Mouse (Mus musculus): ENCODE measurements around the gene Tnfrsf18. TPM values are rescaled to one million over a fixed set of nuclear protein-coding genes. Genes with fewer than 3 reads are reported as not detected.

The Tnfrsf18 gene
- polyA plus RNA-seq, 1 experiment from 2014 or later: 2.8 TPM

- Histone ChIP-seq H3K36me3 (ENCODE audit: control insufficient read depth, insufficient read depth, low read length) (no peaks in the 10 kb centered on the region), H3K27me3 (ENCODE audit: control insufficient read depth, insufficient read depth, low read length) (no peaks in the 10 kb centered on the region), H3K4me1 (ENCODE audit: control insufficient read depth, insufficient read depth, low read length) (no peaks in the 10 kb centered on the region), H3K4me3 (ENCODE audit: low read length) (peak within 1 kb of the TSS; percentile 40), H3K9me3 (ENCODE audit: control insufficient read depth, low read length) (no peaks in the 10 kb centered on the region), H3K27ac (ENCODE audit: low read depth, low read length) (peak within 1 kb of the TSS; percentile 93), H3K4me2 (replicated peaks; ENCODE audit: low read depth, low read length) (peak within 1 kb of the TSS; percentile 44), H3K9ac (ENCODE audit: low read depth, low read length) (peak within 1 kb of the TSS; percentile 62)
- ATAC-seq (ENCODE audit: low FRiP score, low TSS enrichment): peak; percentile 50
- WGBS: 26% methylated on average over 5 of the region's 5 CpGs
Measured at GRCm38 (mm10) chr4:156059261-156059660, 33.3 kb downstream of the Tnfrsf18 start, which contains the start of gene Ttll10. Gene Ttll10 (minus strand): TSS chr4:156059414.

DNA sequence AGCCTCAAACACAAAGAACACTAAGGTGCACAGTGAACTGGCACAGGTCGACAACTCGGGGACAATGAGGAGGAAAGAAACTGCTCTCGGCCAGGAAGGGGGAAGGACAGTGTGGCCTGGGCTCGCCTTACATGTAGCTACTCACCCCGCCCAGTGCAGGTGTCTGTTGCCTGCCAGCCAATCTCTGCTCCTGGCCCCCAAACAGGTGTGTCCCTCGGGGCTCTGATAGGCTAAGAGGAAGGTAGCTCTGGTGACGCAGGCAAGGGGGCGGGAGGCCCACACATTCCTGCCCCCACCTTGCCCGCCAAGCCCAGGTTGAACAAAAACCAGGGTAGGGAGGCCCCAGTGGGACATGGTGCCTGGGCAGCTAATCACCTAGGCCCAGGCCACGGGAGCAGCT, 33.7 kb downstream of the Tnfrsf18 start:
- peak overlapping the region; percentile 40 for H3K4me3 ChIP-seq (ENCODE audit: low read length)
- no peaks in the 10 kb centered on the region for H3K9me3 ChIP-seq (ENCODE audit: control insufficient read depth, low read length)
- no peaks in the 10 kb centered on the region for H3K27me3 ChIP-seq (ENCODE audit: control insufficient read depth, insufficient read depth, low read length)
- no peaks in the 10 kb centered on the region for H3K4me1 ChIP-seq (ENCODE audit: control insufficient read depth, insufficient read depth, low read length)
- H3K27ac ChIP-seq (ENCODE audit: low read depth, low read length): peak overlapping the region; percentile 93
- H3K9ac ChIP-seq (ENCODE audit: low read depth, low read length): peak overlapping the region; percentile 62
- 20% methylated on average over 10 of the region's 10 CpGs for WGBS
- H3K36me3 ChIP-seq (ENCODE audit: control insufficient read depth, insufficient read depth, low read length): no peaks in the 10 kb centered on the region
- peak overlapping the region; percentile 44 for H3K4me2 ChIP-seq (replicated peaks; ENCODE audit: low read depth, low read length)
- ATAC-seq (ENCODE audit: low FRiP score, low TSS enrichment): peak; percentile 96

GRCm38 (mm10) chr4:156063861-156064509, 38.0 kb downstream of the Tnfrsf18 start:
- peak overlapping the region; percentile 67 for H3K27ac ChIP-seq (ENCODE audit: low read depth, low read length)
- H3K4me1 ChIP-seq (ENCODE audit: control insufficient read depth, insufficient read depth, low read length): 0 out of 2 replicates have a peak, but pooled peaks cover 6% of the 10 kb centered on the region
- H3K4me2 ChIP-seq (replicated peaks; ENCODE audit: low read depth, low read length): no peak overlapping the region
- no peaks in the 10 kb centered on the region for H3K36me3 ChIP-seq (ENCODE audit: control insufficient read depth, insufficient read depth, low read length)
- WGBS: 19% methylated on average over 4 of the region's 4 CpGs
- H3K4me3 ChIP-seq (ENCODE audit: low read length): no peak overlapping the region
- H3K9me3 ChIP-seq (ENCODE audit: control insufficient read depth, low read length): no peaks in the 10 kb centered on the region
- H3K9ac ChIP-seq (ENCODE audit: low read depth, low read length): no peak overlapping the region
- no peaks in the 10 kb centered on the region for H3K27me3 ChIP-seq (ENCODE audit: control insufficient read depth, insufficient read depth, low read length)
- ATAC-seq (ENCODE audit: low FRiP score, low TSS enrichment): no peak

DNA sequence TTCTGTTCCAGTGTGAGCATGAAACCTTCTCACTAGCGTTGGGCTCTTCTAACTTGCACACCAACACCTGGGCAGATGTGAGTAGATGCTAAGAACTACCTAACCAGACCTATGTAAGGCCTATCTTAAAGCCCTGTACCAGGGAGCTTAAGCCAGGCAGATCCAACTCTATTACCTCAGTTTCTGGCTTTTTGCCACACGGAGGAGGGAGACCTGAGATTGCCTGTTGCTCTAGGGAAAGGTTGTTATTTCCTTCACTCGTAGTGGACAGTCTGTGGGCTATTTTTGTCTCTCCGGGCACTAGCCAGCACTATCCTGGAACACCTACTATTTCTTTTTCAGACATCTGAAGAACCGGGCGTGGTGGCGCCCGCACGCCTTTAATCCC, 38.5 kb downstream of the Tnfrsf18 start:
- H3K9me3 ChIP-seq (ENCODE audit: control insufficient read depth, low read length): no peaks in the 10 kb centered on the region
- H3K27me3 ChIP-seq (ENCODE audit: control insufficient read depth, insufficient read depth, low read length): no peaks in the 10 kb centered on the region
- 79% methylated on average over 9 of the region's 9 CpGs for WGBS
- no peak overlapping the region for H3K4me3 ChIP-seq (ENCODE audit: low read length)
- no peak for ATAC-seq (ENCODE audit: low FRiP score, low TSS enrichment)
- H3K4me1 ChIP-seq (ENCODE audit: control insufficient read depth, insufficient read depth, low read length): 0 out of 2 replicates have a peak, but pooled peaks cover 6% of the 10 kb centered on the region
- no peaks in the 10 kb centered on the region for H3K36me3 ChIP-seq (ENCODE audit: control insufficient read depth, insufficient read depth, low read length)
- peak overlapping the region; percentile 67 for H3K27ac ChIP-seq (ENCODE audit: low read depth, low read length)
- no peak overlapping the region for H3K4me2 ChIP-seq (replicated peaks; ENCODE audit: low read depth, low read length)
- no peak overlapping the region for H3K9ac ChIP-seq (ENCODE audit: low read depth, low read length)

GRCm38 (mm10) chr4:156065156-156065894, 39.4 kb downstream of the Tnfrsf18 start:
- no peak overlapping the region for H3K27ac ChIP-seq (ENCODE audit: low read depth, low read length)
- 83% methylated on average over 10 of the region's 10 CpGs for WGBS
- H3K4me3 ChIP-seq (ENCODE audit: low read length): no peak overlapping the region
- no peak overlapping the region for H3K9ac ChIP-seq (ENCODE audit: low read depth, low read length)
- no peaks in the 10 kb centered on the region for H3K9me3 ChIP-seq (ENCODE audit: control insufficient read depth, low read length)
- no peak for ATAC-seq (ENCODE audit: low FRiP score, low TSS enrichment)
- H3K4me2 ChIP-seq (replicated peaks; ENCODE audit: low read depth, low read length): no peak overlapping the region
- H3K36me3 ChIP-seq (ENCODE audit: control insufficient read depth, insufficient read depth, low read length): no peaks in the 10 kb centered on the region
- H3K4me1 ChIP-seq (ENCODE audit: control insufficient read depth, insufficient read depth, low read length): 0 out of 2 replicates have a peak, but pooled peaks cover 6% of the 10 kb centered on the region
- H3K27me3 ChIP-seq (ENCODE audit: control insufficient read depth, insufficient read depth, low read length): no peaks in the 10 kb centered on the region

DNA sequence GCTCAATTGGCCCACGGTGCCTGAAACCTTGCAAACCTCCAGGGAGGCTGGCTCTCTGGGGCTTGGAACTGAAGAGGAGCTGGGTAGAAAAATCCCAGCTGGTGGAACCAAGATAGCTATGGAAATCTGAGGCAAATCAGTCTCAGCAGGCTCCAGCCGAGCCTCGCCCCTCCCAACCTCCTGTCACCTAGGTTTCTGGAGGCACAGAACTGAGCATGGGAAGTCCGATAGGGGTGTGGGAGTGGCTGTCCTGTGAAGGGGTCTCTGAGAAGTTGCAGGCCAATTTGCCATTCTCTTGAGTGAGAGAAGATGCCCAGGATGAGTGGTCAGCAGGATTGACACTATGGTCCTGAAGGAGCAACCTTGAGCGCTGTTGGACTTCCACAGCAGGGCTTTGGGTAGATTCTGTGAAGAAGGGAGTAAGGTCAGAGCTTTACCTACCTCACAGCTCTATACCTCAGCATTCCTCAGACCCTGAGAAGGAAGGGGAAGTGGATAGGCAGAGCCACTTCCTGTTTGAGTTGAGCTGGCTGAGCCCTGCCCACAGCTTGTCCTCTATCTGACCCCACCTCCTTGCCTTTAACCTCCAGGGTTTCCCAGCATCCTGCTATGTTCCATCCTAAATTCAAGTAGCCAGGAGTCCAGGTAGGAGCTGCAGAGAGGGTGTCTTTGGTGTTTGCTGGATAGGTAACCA, 41.4 kb downstream of the Tnfrsf18 start:
- no peak overlapping the region for H3K9ac ChIP-seq (ENCODE audit: low read depth, low read length)
- no peak overlapping the region for H3K27ac ChIP-seq (ENCODE audit: low read depth, low read length)
- H3K4me3 ChIP-seq (ENCODE audit: low read length): no peak overlapping the region
- no peaks in the 10 kb centered on the region for H3K9me3 ChIP-seq (ENCODE audit: control insufficient read depth, low read length)
- WGBS: 70% methylated on average over 5 of the region's 5 CpGs
- H3K4me2 ChIP-seq (replicated peaks; ENCODE audit: low read depth, low read length): no peak overlapping the region
- no peaks in the 10 kb centered on the region for H3K36me3 ChIP-seq (ENCODE audit: control insufficient read depth, insufficient read depth, low read length)
- no peak for ATAC-seq (ENCODE audit: low FRiP score, low TSS enrichment)
- H3K4me1 ChIP-seq (ENCODE audit: control insufficient read depth, insufficient read depth, low read length): 0 out of 2 replicates have a peak, but pooled peaks cover 11% of the 10 kb centered on the region
- H3K27me3 ChIP-seq (ENCODE audit: control insufficient read depth, insufficient read depth, low read length): no peaks in the 10 kb centered on the region

- H3K9ac ChIP-seq (ENCODE audit: low read depth, low read length): no peak overlapping the region
Measured at GRCm38 (mm10) chr4:156069701-156070100, 43.7 kb downstream of the Tnfrsf18 start.

GRCm38 (mm10) chr4:156070276-156070675, 44.3 kb downstream of the Tnfrsf18 start:
- Histone ChIP-seq H3K9ac (ENCODE audit: low read depth, low read length) (no peak overlapping the region), H3K9me3 (ENCODE audit: control insufficient read depth, low read length) (no peaks in the 10 kb centered on the region), H3K4me3 (ENCODE audit: low read length) (no peak overlapping the region), H3K27me3 (ENCODE audit: control insufficient read depth, insufficient read depth, low read length) (no peaks in the 10 kb centered on the region), H3K27ac (ENCODE audit: low read depth, low read length) (no peak overlapping the region), H3K4me2 (replicated peaks; ENCODE audit: low read depth, low read length) (no peak overlapping the region), H3K4me1 (ENCODE audit: control insufficient read depth, insufficient read depth, low read length) (0 out of 2 replicates have a peak, but pooled peaks cover 11% of the 10 kb centered on the region), H3K36me3 (ENCODE audit: control insufficient read depth, insufficient read depth, low read length) (no peaks in the 10 kb centered on the region)
- ATAC-seq (ENCODE audit: low FRiP score, low TSS enrichment): 0 out of 2 replicates have a peak, but pooled peaks have one; percentile 44
- 53% methylated on average over 6 of the region's 6 CpGs for WGBS

More at GRCm38 (mm10) chr4:156069701-156070100, 43.7 kb downstream of the Tnfrsf18 start:
- no peak overlapping the region for H3K4me2 ChIP-seq (replicated peaks; ENCODE audit: low read depth, low read length)
- H3K9me3 ChIP-seq (ENCODE audit: control insufficient read depth, low read length): no peaks in the 10 kb centered on the region
- 92% methylated on average over 8 of the region's 8 CpGs for WGBS
- H3K27ac ChIP-seq (ENCODE audit: low read depth, low read length): no peak overlapping the region
- no peak for ATAC-seq (ENCODE audit: low FRiP score, low TSS enrichment)
- H3K27me3 ChIP-seq (ENCODE audit: control insufficient read depth, insufficient read depth, low read length): no peaks in the 10 kb centered on the region
- no peak overlapping the region for H3K4me3 ChIP-seq (ENCODE audit: low read length)
- 0 out of 2 replicates have a peak, but pooled peaks cover 11% of the 10 kb centered on the region for H3K4me1 ChIP-seq (ENCODE audit: control insufficient read depth, insufficient read depth, low read length)
- no peaks in the 10 kb centered on the region for H3K36me3 ChIP-seq (ENCODE audit: control insufficient read depth, insufficient read depth, low read length)
